Mouse (Mus musculus) myocyte (in vitro differentiated cells): Measurements from ENCODE around the gene Wdr18.

Experiments used
- E2F4 ChIP-seq: IDR thresholded peaks from one replicate; pipeline ENCODE4 v1.6.1; 2011; ENCODE audit warnings: mild to moderate bottlenecking, control low read depth, moderate library complexity; ENCODE audit not compliant: insufficient read depth
- MYOD1 ChIP-seq, 3 experiments: IDR thresholded peaks; one replicate each; pipeline ENCODE4 v1.6.1; 2011; ENCODE audit warnings: control low read depth in 2 of 3, low read depth in 2 of 3, mild to moderate bottlenecking in 2 of 3, moderate library complexity in 1 of 3; ENCODE audit not compliant: insufficient read length in 2 of 3, control insufficient read depth in 1 of 3
- MYOG ChIP-seq, 3 experiments: IDR thresholded peaks; one replicate each; pipeline ENCODE4 v1.6.1; 2011; ENCODE audit warnings: control low read depth in 2 of 3, low read depth in 2 of 3, mild to moderate bottlenecking in 2 of 3; ENCODE audit not compliant: insufficient read length in 2 of 3, control insufficient read depth in 1 of 3, insufficient read depth in 1 of 3
- POLR2A ChIP-seq: IDR thresholded peaks from one replicate; pipeline ENCODE4 v1.6.1; 2011; ENCODE audit warnings: low read depth, mild to moderate bottlenecking, control low read depth, moderate library complexity; ENCODE audit not compliant: insufficient read length
- POLR2AphosphoS2 ChIP-seq: IDR thresholded peaks from one replicate; pipeline ENCODE4 v1.6.1; 2011; ENCODE audit warnings: low read depth, control low read depth; ENCODE audit not compliant: insufficient read length
- TCF12 ChIP-seq: IDR thresholded peaks from one replicate; pipeline ENCODE4 v1.6.1; 2011; ENCODE audit warnings: mild to moderate bottlenecking, control low read depth; ENCODE audit not compliant: poor library complexity, insufficient read depth, severe bottlenecking
- TCF3 ChIP-seq: IDR thresholded peaks from one replicate; pipeline ENCODE4 v1.6.1; 2011; ENCODE audit warnings: low read depth, control low read depth; ENCODE audit not compliant: insufficient read length
- USF1 ChIP-seq: IDR thresholded peaks from one replicate; pipeline ENCODE4 v1.6.1; 2011; ENCODE audit warnings: low read depth, mild to moderate bottlenecking, control low read depth, moderate library complexity

DNA sequence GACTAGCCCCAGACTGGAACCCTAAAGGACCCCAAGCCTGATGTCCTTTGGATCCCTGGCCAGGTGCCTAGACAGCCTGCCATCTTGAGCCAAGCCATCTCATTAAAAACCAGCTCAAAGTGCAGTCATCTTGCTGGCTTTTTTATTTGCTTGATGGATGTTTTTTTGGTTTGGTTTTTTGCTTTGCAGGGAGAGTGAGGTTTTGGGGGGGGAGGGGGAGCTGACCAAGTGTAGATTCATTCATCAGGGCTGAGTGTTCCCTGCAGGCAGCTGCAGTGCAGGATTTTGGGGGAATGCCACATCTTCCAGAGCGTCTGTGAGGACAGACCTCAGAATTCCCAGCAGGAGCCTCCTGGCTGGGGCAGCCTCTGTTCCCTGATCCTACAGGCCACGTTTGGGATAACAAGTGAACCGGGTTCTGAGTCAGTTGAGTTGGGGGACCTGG, 9.2 kb downstream of the Wdr18 start:
- TF ChIP-seq POLR2A: no peak
- TF ChIP-seq POLR2AphosphoS2: no peak
- no peak for TF ChIP-seq TCF3
- TF ChIP-seq MYOD1 (IDR thresholded peaks at IDR 0.05; ENCODE audit: control insufficient read depth in 1 of 3, insufficient read length in 2 of 3, low read depth in 2 of 3): peak in 1 of 3 experiments; percentile 21
- peak in 1 of 3 experiments; percentile 36 for TF ChIP-seq MYOG (IDR thresholded peaks at IDR 0.05; ENCODE audit: control insufficient read depth in 1 of 3, insufficient read depth in 1 of 3, insufficient read length in 2 of 3, low read depth in 2 of 3)
- TF ChIP-seq E2F4: no peak
- no peak for TF ChIP-seq USF1
- no peak for TF ChIP-seq TCF12
